Mouse (Mus musculus): Measurements from ENCODE around the gene Lpcat2.

DNA sequence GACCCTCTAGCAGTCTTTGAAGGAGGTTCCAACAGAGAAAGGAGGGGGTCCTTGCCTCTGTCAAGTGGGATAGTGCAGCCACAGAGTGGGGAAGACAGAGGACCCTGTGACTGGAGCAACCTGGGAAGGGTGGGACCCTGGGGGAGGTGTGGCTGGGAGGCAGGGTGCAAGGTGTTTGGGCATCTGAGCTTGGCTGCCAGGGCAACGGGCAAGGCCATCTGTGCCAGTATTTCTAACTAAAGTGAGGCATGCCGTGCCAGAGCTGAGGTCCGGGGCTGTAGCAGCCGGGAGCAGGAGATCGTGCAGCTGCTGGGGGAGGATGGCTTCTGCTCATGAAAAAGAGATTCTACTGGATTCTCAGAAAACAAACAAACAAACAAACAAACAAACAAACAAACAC, 39.5 kb upstream of the Lpcat2 start:
- no peak for TF ChIP-seq TAL1 (conservative IDR thresholded peaks at IDR 0.05; ENCODE audit: low read depth, low read length)
- no peak for TF ChIP-seq CTCF (IDR thresholded peaks at IDR 0.05; ENCODE audit: low read depth, low read length)
- no peak for TF ChIP-seq GATA1 (IDR thresholded peaks at IDR 0.05; ENCODE audit: borderline replicate concordance, low read length)
- no peak for TF ChIP-seq POLR2AphosphoS5 (IDR thresholded peaks at IDR 0.05; ENCODE audit: insufficient replicate concordance, low read depth, low read length)

Measured in G1E (cell line).